Mouse (Mus musculus) kidney, embryonic 14.5 days (tissue): ENCODE results near the gene Cyp4a29. TPM values are rescaled to one million over a fixed set of nuclear protein-coding genes. Genes with fewer than 3 reads are reported as not detected.
"Not testable (repeated sequence)": the region's sequence is repeated elsewhere in the genome, so short reads cannot be mapped to it uniquely, and the experiment has no call there.

Experiments
- ATAC-seq: fragments of 200-750 bp; cut with Nextera tagmentation; 2 replicates; pipeline ENCODE4 v1.8.0; 2017; ENCODE audit warnings: moderate number of reproducible peaks, mild to moderate bottlenecking, moderate TSS enrichment, moderate library complexity; ENCODE audit not compliant: low FRiP score, low TSS enrichment
- H3K27ac ChIP-seq: fragments of 300-500 bp; sonication (generic); 2 replicates; pipeline ENCODE4 v1.5.1; 2014; ENCODE audit warnings: low read depth, mild to moderate bottlenecking, low read length, moderate library complexity, mixed read lengths
- H3K27me3 ChIP-seq: fragments of 300-500 bp; sonication (generic); 2 replicates; pipeline ENCODE4 v1.6.1; 2014; ENCODE audit warnings: mild to moderate bottlenecking, low read length; ENCODE audit not compliant: control insufficient read depth, insufficient read depth
- H3K36me3 ChIP-seq: fragments of 300-500 bp; sonication (generic); 2 replicates; pipeline ENCODE4 v1.6.1; 2014; ENCODE audit warnings: low read length, mixed read lengths; ENCODE audit not compliant: control insufficient read depth, insufficient read depth
- H3K4me1 ChIP-seq: fragments of 300-500 bp; sonication (generic); 2 replicates; pipeline ENCODE4 v1.6.1; 2014; ENCODE audit warnings: low read length, mixed read lengths; ENCODE audit not compliant: control insufficient read depth, insufficient read depth
- H3K4me2 ChIP-seq: fragments of 300-500 bp; sonication (generic); replicated peaks from 2 replicates; pipeline ENCODE4 v1.6.1; 2014; ENCODE audit warnings: low read depth, mild to moderate bottlenecking, low read length
- H3K4me3 ChIP-seq: fragments of 300-500 bp; sonication (generic); 2 replicates; pipeline ENCODE4 v1.5.1; 2014; ENCODE audit warnings: mild to moderate bottlenecking, low read length
- H3K9ac ChIP-seq: fragments of 300-500 bp; sonication (generic); 2 replicates; pipeline ENCODE4 v1.6.1; 2014; ENCODE audit warnings: low read depth, mild to moderate bottlenecking, low read length, moderate library complexity
- H3K9me3 ChIP-seq: fragments of 300-500 bp; sonication (generic); 2 replicates; pipeline ENCODE4 v1.6.1; 2016; ENCODE audit warnings: low read length; ENCODE audit not compliant: control insufficient read depth
- polyA plus RNA-seq: library from polyadenylated mRNA; unstranded; fragments of >200 nt; fragmentation: Nextera tagmentation; extraction: Ambion mirVana; gene quantifications from 2 replicates; pipeline ENCODE4 v1.2.1, GENCODE M21; 2014

The Cyp4a29 gene
- polyA plus RNA-seq, 1 experiment from 2014 or later: not detected

- H3K9me3 ChIP-seq, H3K36me3 ChIP-seq, H3K27ac ChIP-seq, H3K9ac ChIP-seq, H3K27me3 ChIP-seq, ATAC-seq, H3K4me3 ChIP-seq, H3K4me2 ChIP-seq, H3K4me1 ChIP-seq: not testable (repeated sequence)
These were observed 56.9 kb downstream of the Cyp4a29 start, which contains the start of gene Cyp4a12a for GRCm38 (mm10) chr4:115298746-115299145. Gene Cyp4a12a, plus strand, starts transcription at chr4:115299046.

Other genes with a start within 250 kb of the Cyp4a29 start
- gene Stil, start 241.9 kb upstream of the Cyp4a29 start, polyA plus RNA-seq: 11.0 and 19.9 TPM in 2 replicates
- gene Tal1, start 185.7 kb upstream of the Cyp4a29 start, polyA plus RNA-seq: 1.7 and 2.0 TPM in 2 replicates
- gene Pdzk1ip1, start 153.4 kb upstream of the Cyp4a29 start, polyA plus RNA-seq: 87.9 and 90.5 TPM in 2 replicates
- gene Cyp4x1, start 107.8 kb upstream of the Cyp4a29 start, polyA plus RNA-seq: 0.37 and 0.54 TPM in 2 replicates
- gene Cyp4a12a, start 57.0 kb downstream of the Cyp4a29 start, polyA plus RNA-seq: not detected in 2 replicates
- gene Cyp4a12b, start 169.5 kb downstream of the Cyp4a29 start, polyA plus RNA-seq: 0.19 TPM in 1 of 2 replicates, not detected in the other
- gene Cyp4a30b, start 210.5 kb downstream of the Cyp4a29 start, polyA plus RNA-seq: 0.37 TPM in 2 replicates